In the genomic region with DNA sequence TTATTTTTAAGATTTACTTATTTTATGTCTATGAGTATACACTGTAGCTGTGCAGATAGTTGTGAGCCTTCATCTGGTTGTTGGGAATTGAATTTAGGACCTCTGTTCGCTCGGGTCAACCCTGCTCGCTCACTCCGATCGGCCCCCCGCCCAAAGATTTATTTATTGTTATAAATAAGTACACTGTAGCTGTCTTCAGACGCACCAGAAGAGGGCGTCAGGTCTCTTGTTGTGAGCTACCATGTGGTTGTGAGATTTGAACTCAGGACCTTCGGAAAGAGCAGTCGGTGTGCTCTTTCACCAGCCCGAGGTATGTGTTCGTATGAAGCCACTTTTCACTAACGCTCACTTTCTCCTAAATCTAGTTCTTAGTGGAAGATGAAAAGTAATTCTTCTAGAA, we compare ENCODE assay signal across 8 mouse cellular contexts. TPM values are rescaled to one million over a fixed set of nuclear protein-coding genes. Genes with fewer than 3 reads are reported as not detected.
DNase-seq lines count a peak whose midpoint lies in the region; ATAC-seq and TF ChIP-seq lines count a peak whose summit lies in the region.

No protein-coding gene starts in this region.

- peak overlapping the region; percentile 96 for H3K4me3 ChIP-seq in gastrocnemius, adult 2 months
- peak overlapping the region; percentile 98 for H3K4me3 ChIP-seq in E14TG2a.4 (replicated peaks; ENCODE audit: low read length)
- peak overlapping the region; percentile 90 for H3K4me3 ChIP-seq in embryonic facial prominence, embryonic 12.5 days
- peak overlapping the region; percentile 97 for H3K4me3 ChIP-seq in intestine, embryonic 16.5 days (ENCODE audit: low read length)

- peaks cover 17% of the 10 kb centered on the region for H3K9me3 ChIP-seq in E14TG2a.4 (ENCODE audit: low read length)
- H3K9me3 ChIP-seq in embryonic facial prominence, embryonic 12.5 days, result no peaks in the 10 kb centered on the region
- H3K9me3 ChIP-seq in intestine, embryonic 16.5 days (ENCODE audit: control insufficient read depth, low read length), result no peaks in the 10 kb centered on the region

- H3K9ac ChIP-seq in embryonic facial prominence, embryonic 12.5 days, result peak overlapping the region; percentile 96
- H3K9ac ChIP-seq in intestine, embryonic 16.5 days (ENCODE audit: low read depth, low read length), result peak overlapping the region; percentile 98

- no peaks in the 10 kb centered on the region for H3K27me3 ChIP-seq in E14TG2a.4 (ENCODE audit: insufficient read depth, low read length)
- H3K27me3 ChIP-seq in embryonic facial prominence, embryonic 12.5 days, result no peaks in the 10 kb centered on the region
- H3K27me3 ChIP-seq in intestine, embryonic 16.5 days (replicated peaks; ENCODE audit: control insufficient read depth, insufficient read depth, low read length), result no peaks in the 10 kb centered on the region

- DNase-seq in gastrocnemius, adult 2 months, result no peak
- DNase-seq in gastrocnemius, postnatal 25 days, result no peak
- peak; percentile 19 for DNase-seq in lung, postnatal 36 days
- no peak for DNase-seq in left cerebral cortex, adult 8-10 months (ENCODE audit: low spot score in 2 of 2)
- DNase-seq in frontal cortex, postnatal 14 days (ENCODE audit: low spot score in 2 of 2), result no peak

- WGBS in embryonic facial prominence, embryonic 12.5 days, result 50% methylated on average over 13 of the region's 13 CpGs
- WGBS in intestine, embryonic 16.5 days, result 37% methylated on average over 13 of the region's 13 CpGs

- H3K4me1 ChIP-seq in E14TG2a.4 (replicated peaks; ENCODE audit: low read depth, low read length), result peaks cover 45% of the 10 kb centered on the region
- peaks cover 17% of the 10 kb centered on the region for H3K4me1 ChIP-seq in embryonic facial prominence, embryonic 12.5 days
- peaks cover 11% of the 10 kb centered on the region for H3K4me1 ChIP-seq in intestine, embryonic 16.5 days (ENCODE audit: control insufficient read depth, insufficient read depth, low read length)

- TF ChIP-seq CTCF in gastrocnemius, adult 2 months (IDR thresholded peaks at IDR 0.05), result peak; percentile 19; the same call in 1 of the 2 replicates
- no peak; the same call in 1 of the 2 replicates for TF ChIP-seq CTCF in E14TG2a.4 (conservative IDR thresholded peaks at IDR 0.05; ENCODE audit: low read length)

- ATAC-seq in embryonic facial prominence, embryonic 12.5 days (ENCODE audit: insufficient number of reproducible peaks, insufficient read depth, low FRiP score, low TSS enrichment), result no peak
- ATAC-seq in intestine, embryonic 16.5 days, result no peak

- peak overlapping the region; percentile 72 for H3K4me2 ChIP-seq in embryonic facial prominence, embryonic 12.5 days (replicated peaks)
- H3K4me2 ChIP-seq in intestine, embryonic 16.5 days (ENCODE audit: low read depth, low read length), result peak overlapping the region; percentile 67

- intact Hi-C loops in gastrocnemius, adult 2 months (cut with DNase I), result loop anchor here (5.0 kb wide), 1 partner anchor 36 kb away; the partner anchor contains the start of gene Pgam5

- peaks cover 33% of the 10 kb centered on the region for H3K36me3 ChIP-seq in E14TG2a.4 (ENCODE audit: insufficient read depth, low read length)
- H3K36me3 ChIP-seq in embryonic facial prominence, embryonic 12.5 days, result peaks cover 15% of the 10 kb centered on the region
- peaks cover 5% of the 10 kb centered on the region; the same call in 1 of the 2 replicates for H3K36me3 ChIP-seq in intestine, embryonic 16.5 days (ENCODE audit: control insufficient read depth, insufficient read depth, low read length)

- H3K27ac ChIP-seq in gastrocnemius, adult 2 months, result peak overlapping the region; percentile 97
- H3K27ac ChIP-seq in embryonic facial prominence, embryonic 12.5 days, result no peak overlapping the region
- no peak overlapping the region for H3K27ac ChIP-seq in intestine, embryonic 16.5 days (ENCODE audit: low read length)

RNA-seq across cellular contexts. Expression of gene Ankle2, which starts 0.8 kb away (rescaled TPM):
- 10 to 100 TPM; 29.4 to 33.3 TPM for total RNA-seq in gastrocnemius, adult 2 months (2021)
- 10 to 100 TPM; 24.3 to 24.4 TPM for total RNA-seq in gastrocnemius, postnatal 25 days (2021)
- 39.4 and 41.3 TPM in 2 replicates for polyA plus RNA-seq in embryonic facial prominence, embryonic 12.5 days (2016; fragmentation: Nextera tagmentation; extraction: Ambion mirVana)
- 12.9 and 16.9 TPM in 2 replicates for polyA plus RNA-seq in intestine, embryonic 16.5 days (2015; fragmentation: Nextera tagmentation; extraction: Ambion mirVana)
- 10 to 100 TPM; 34.5 to 42.7 (median 37.8) TPM for total RNA-seq in left cerebral cortex, adult 8-10 months (2022)

RNA-seq across cellular contexts. Expression of gene Pgam5, which starts 38.1 kb away (rescaled TPM):
- total RNA-seq in gastrocnemius, adult 2 months (2021), result 10 to 100 TPM; 24.2 to 29.7 TPM
- 10 to 100 TPM; 21.8 to 24.1 TPM for total RNA-seq in gastrocnemius, postnatal 25 days (2021)
- polyA plus RNA-seq in embryonic facial prominence, embryonic 12.5 days (2016; fragmentation: Nextera tagmentation; extraction: Ambion mirVana), result 80.7 TPM in 2 replicates
- polyA plus RNA-seq in intestine, embryonic 16.5 days (2015; fragmentation: Nextera tagmentation; extraction: Ambion mirVana), result 51.4 and 54.7 TPM in 2 replicates
- 10 to 100 TPM; 50.0 to 60.1 (median 52.8) TPM for total RNA-seq in left cerebral cortex, adult 8-10 months (2022)

RNA-seq across cellular contexts. Expression of gene Pxmp2, which starts 54.3 kb away (rescaled TPM):
- 10 to 100 TPM; 37.2 to 72.5 TPM for total RNA-seq in gastrocnemius, adult 2 months (2021)
- total RNA-seq in gastrocnemius, postnatal 25 days (2021), result 10 to 100 TPM; 45.2 to 46.4 TPM
- 7.1 and 9.0 TPM in 2 replicates for polyA plus RNA-seq in embryonic facial prominence, embryonic 12.5 days (2016; fragmentation: Nextera tagmentation; extraction: Ambion mirVana)
- polyA plus RNA-seq in intestine, embryonic 16.5 days (2015; fragmentation: Nextera tagmentation; extraction: Ambion mirVana), result 7.7 and 8.0 TPM in 2 replicates
- 10 to 100 TPM in 1 of 4 experiments, 1 to 10 TPM in 3; 6.8 to 10.8 (median 8.8) TPM for total RNA-seq in left cerebral cortex, adult 8-10 months (2022)

RNA-seq across cellular contexts. Expression of gene Pole, which starts 54.5 kb away (rescaled TPM):
- total RNA-seq in gastrocnemius, adult 2 months (2021), result 1 to 10 TPM; 1.6 to 2.0 TPM
- total RNA-seq in gastrocnemius, postnatal 25 days (2021), result 1 to 10 TPM in 1 of 2 experiments, under 1 TPM in 1; 0.92 to 1.4 TPM
- 35.3 and 40.5 TPM in 2 replicates for polyA plus RNA-seq in embryonic facial prominence, embryonic 12.5 days (2016; fragmentation: Nextera tagmentation; extraction: Ambion mirVana)
- 14.5 and 15.7 TPM in 2 replicates for polyA plus RNA-seq in intestine, embryonic 16.5 days (2015; fragmentation: Nextera tagmentation; extraction: Ambion mirVana)
- total RNA-seq in left cerebral cortex, adult 8-10 months (2022), result 1 to 10 TPM; 1.4 to 2.4 (median 1.9) TPM

RNA-seq across cellular contexts. Expression of gene Golga3, which starts 55.1 kb away (rescaled TPM):
- total RNA-seq in gastrocnemius, adult 2 months (2021), result 10 to 100 TPM; 40.8 to 42.0 TPM
- total RNA-seq in gastrocnemius, postnatal 25 days (2021), result 10 to 100 TPM; 38.0 to 40.6 TPM
- polyA plus RNA-seq in embryonic facial prominence, embryonic 12.5 days (2016; fragmentation: Nextera tagmentation; extraction: Ambion mirVana), result 26.7 and 28.3 TPM in 2 replicates
- polyA plus RNA-seq in intestine, embryonic 16.5 days (2015; fragmentation: Nextera tagmentation; extraction: Ambion mirVana), result 13.7 and 14.5 TPM in 2 replicates
- 10 to 100 TPM; 46.4 to 48.0 (median 46.5) TPM for total RNA-seq in left cerebral cortex, adult 8-10 months (2022)
